Mouse (Mus musculus) liver, embryonic 15.5 days (tissue): ENCODE data around the gene Cgnl1. TPM values are rescaled to one million over a fixed set of nuclear protein-coding genes. Genes with fewer than 3 reads are reported as not detected.

ENCODE experiments used
- ATAC-seq: fragments of 200-750 bp; cut with Nextera tagmentation; 2 replicates; pipeline ENCODE4 v1.8.0; 2017; ENCODE audit warnings: moderate number of reproducible peaks, mild to moderate bottlenecking, moderate library complexity; ENCODE audit not compliant: insufficient read depth
- H3K27ac ChIP-seq: fragments of 300-500 bp; sonication (generic); replicated peaks from 2 replicates; pipeline ENCODE4 v1.5.1; 2015; ENCODE audit warnings: mild to moderate bottlenecking, inconsistent platforms
- H3K27me3 ChIP-seq: fragments of 300-500 bp; sonication (generic); 2 replicates; pipeline ENCODE4 v1.6.1; 2015; ENCODE audit warnings: mild to moderate bottlenecking, inconsistent platforms
- H3K36me3 ChIP-seq: fragments of 300-500 bp; sonication (generic); replicated peaks from 2 replicates; pipeline ENCODE4 v1.6.1; 2015; ENCODE audit warnings: moderate library complexity, mild to moderate bottlenecking, inconsistent platforms
- H3K4me1 ChIP-seq: fragments of 300-500 bp; sonication (generic); replicated peaks from 2 replicates; pipeline ENCODE4 v1.6.1; 2015; ENCODE audit warnings: inconsistent platforms
- H3K4me2 ChIP-seq: fragments of 300-500 bp; sonication (generic); 2 replicates; pipeline ENCODE4 v1.6.1; 2015; ENCODE audit warnings: moderate library complexity, mild to moderate bottlenecking, inconsistent platforms
- H3K4me3 ChIP-seq: fragments of 300-500 bp; sonication (generic); replicated peaks from 2 replicates; pipeline ENCODE4 v1.5.1; 2015; ENCODE audit warnings: mild to moderate bottlenecking, inconsistent platforms
- H3K9ac ChIP-seq: fragments of 300-500 bp; sonication (generic); 2 replicates; pipeline ENCODE4 v1.6.1; 2015; ENCODE audit warnings: moderate library complexity, mild to moderate bottlenecking, inconsistent platforms
- H3K9me3 ChIP-seq: fragments of 300-500 bp; sonication (generic); replicated peaks from 2 replicates; pipeline ENCODE4 v1.6.1; 2016; ENCODE audit warnings: inconsistent platforms
- WGBS: fragments of 180-500 bp; shearing (Covaris S2); methylation state at CpG from one replicate; pipeline ENCODE4 v1.1.7; 2015; ENCODE audit warnings: mixed read lengths; ENCODE audit not compliant: insufficient replicate concordance; 5-methylcytosine and 5-hydroxymethylcytosine counted together
- polyA plus RNA-seq: library from polyadenylated mRNA; unstranded; fragments of >200 nt; fragmentation: Nextera tagmentation; extraction: Ambion mirVana; gene quantifications from 2 replicates; pipeline ENCODE4 v1.2.1, GENCODE M21; 2015

The Cgnl1 gene
- polyA plus RNA-seq, 1 experiment from 2014 or later = 2.0 TPM

DNA sequence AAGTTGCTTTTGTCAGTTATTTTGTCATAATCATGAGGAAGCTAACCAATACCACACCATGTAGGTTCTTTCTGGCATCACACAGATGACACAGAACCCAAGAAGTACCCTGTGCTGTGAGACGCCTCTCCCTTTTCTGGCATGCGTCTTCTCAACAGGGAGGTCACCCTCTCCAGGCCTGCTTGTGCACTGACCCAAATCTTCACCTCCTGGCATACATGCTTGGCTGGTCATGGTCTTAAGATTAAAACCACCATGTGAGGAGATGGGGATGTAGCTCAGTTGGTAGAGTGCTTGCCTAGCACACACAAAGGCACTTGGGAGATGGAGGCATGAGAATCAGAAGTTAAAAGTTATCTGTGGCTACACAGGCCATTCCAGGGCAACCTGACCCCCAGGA, 96.2 kb downstream of the Cgnl1 start:
- Histone ChIP-seq H3K4me3 (no peak overlapping the region), H3K9ac (no peak overlapping the region), H3K27me3 (no peaks in the 10 kb centered on the region), H3K36me3 (no peaks in the 10 kb centered on the region; the same call in 1 of the 2 replicates), H3K27ac (no peak overlapping the region), H3K4me1 (peaks cover 36% of the 10 kb centered on the region), H3K4me2 (no peak overlapping the region), H3K9me3 (no peaks in the 10 kb centered on the region)
- ATAC-seq = no peak
- 73% methylated on average over 2 of the region's 2 CpGs for WGBS

DNA sequence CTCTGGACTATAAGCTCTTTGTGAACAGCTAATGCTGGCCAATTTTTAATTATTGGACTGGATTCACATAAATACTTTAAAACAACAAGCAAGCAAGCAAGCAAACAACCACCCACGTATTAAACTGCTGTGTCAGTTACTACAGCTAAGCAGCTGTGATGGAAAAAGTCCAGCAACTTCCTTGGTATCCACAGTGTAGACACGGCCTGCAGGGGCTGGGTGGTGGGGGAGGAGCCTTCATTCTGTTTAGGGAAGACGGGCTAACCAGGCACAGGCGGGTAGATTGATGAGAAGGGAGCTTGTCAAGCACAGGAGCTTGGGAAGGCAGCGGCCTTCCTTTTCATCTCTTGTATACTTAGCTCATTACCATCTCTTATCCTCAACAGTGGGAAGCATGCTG, 96.9 kb downstream of the Cgnl1 start:
- Histone ChIP-seq H3K27me3 (no peaks in the 10 kb centered on the region), H3K27ac (no peak overlapping the region), H3K4me1 (peaks cover 38% of the 10 kb centered on the region), H3K4me2 (no peak overlapping the region), H3K4me3 (no peak overlapping the region), H3K9ac (no peak overlapping the region), H3K9me3 (no peaks in the 10 kb centered on the region), H3K36me3 (no peaks in the 10 kb centered on the region; the same call in 1 of the 2 replicates)
- ATAC-seq = no peak
- WGBS = 49% methylated on average over 5 of the region's 5 CpGs

DNA sequence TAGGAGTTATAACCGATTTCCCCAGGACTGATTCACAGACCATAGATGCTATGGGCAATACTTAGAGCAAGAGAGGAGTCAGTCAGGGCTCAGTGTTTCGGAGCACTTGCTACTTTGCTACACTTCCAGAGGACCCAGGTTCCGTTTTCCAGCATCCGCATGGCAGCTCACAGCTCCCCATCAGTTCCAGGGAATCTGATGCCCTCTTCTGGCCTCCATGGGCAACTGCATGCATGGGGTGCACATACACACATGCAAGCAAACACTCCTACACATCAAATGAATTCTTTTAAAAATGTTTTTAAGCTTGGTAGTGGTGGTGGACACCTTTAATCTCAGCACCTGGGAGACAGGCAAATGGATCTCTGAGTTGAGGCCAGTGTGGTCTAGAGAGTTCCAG, 98.9 kb downstream of the Cgnl1 start:
- 78% methylated on average over 4 of the region's 4 CpGs for WGBS
- no peak overlapping the region for H3K4me2 ChIP-seq
- H3K27ac ChIP-seq = no peak overlapping the region
- H3K27me3 ChIP-seq = no peaks in the 10 kb centered on the region
- H3K9ac ChIP-seq = no peak overlapping the region
- no peak overlapping the region for H3K4me3 ChIP-seq
- no peaks in the 10 kb centered on the region for H3K9me3 ChIP-seq
- H3K36me3 ChIP-seq = no peaks in the 10 kb centered on the region; the same call in 1 of the 2 replicates
- no peak for ATAC-seq
- H3K4me1 ChIP-seq = peaks cover 39% of the 10 kb centered on the region

DNA sequence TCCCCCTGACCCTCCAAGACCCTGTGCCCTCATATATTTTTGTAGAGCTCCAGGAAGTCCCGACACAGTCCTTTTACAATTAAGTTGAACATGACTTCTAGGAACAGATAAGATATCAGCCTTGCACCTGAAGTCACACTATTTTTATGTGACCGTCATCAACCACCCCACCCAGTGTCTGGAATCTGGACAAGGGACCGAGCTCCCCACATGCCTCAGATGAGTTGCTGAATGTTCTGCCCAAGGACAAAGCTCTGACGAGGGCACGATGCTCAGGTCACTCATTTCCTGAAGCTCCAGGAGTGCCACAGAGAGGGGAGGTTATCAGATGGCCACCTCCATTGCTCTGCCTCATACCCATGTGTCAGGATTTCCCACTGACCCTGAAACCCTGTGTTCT, 100.7 kb downstream of the Cgnl1 start:
- no peak overlapping the region for H3K4me3 ChIP-seq
- no peaks in the 10 kb centered on the region for H3K9me3 ChIP-seq
- no peak for ATAC-seq
- no peak overlapping the region for H3K9ac ChIP-seq
- no peak overlapping the region for H3K4me2 ChIP-seq
- 23% methylated on average over 5 of the region's 5 CpGs for WGBS
- no peaks in the 10 kb centered on the region; the same call in 1 of the 2 replicates for H3K36me3 ChIP-seq
- H3K4me1 ChIP-seq = peaks cover 28% of the 10 kb centered on the region
- H3K27me3 ChIP-seq = no peaks in the 10 kb centered on the region
- no peak overlapping the region for H3K27ac ChIP-seq

DNA sequence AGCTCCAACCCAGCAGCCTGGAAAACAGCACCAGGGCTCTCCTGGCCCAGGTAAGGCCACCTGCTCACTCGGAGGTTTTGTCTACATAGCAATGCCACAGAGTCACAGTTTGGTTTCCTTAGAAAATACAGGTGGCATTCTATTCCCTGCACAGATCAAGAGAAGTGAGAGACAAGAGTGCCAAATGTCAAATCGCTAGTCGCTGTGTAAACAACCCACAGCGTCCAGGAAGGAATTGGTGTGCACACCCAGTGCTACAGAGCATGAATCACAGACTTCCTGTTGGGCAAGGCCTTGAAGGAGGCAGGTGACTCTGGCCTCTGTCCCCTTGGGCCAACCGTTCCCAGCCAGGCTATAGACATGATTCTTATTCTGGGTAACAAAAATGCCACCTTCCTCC, 103.8 kb downstream of the Cgnl1 start:
- Histone ChIP-seq H3K36me3 (no peaks in the 10 kb centered on the region; the same call in 1 of the 2 replicates), H3K27ac (no peak overlapping the region), H3K4me2 (no peak overlapping the region), H3K9ac (no peak overlapping the region), H3K9me3 (no peaks in the 10 kb centered on the region), H3K27me3 (no peaks in the 10 kb centered on the region), H3K4me3 (no peak overlapping the region), H3K4me1 (peaks cover 31% of the 10 kb centered on the region)
- 14% methylated on average over 5 of the region's 5 CpGs for WGBS
- no peak for ATAC-seq

DNA sequence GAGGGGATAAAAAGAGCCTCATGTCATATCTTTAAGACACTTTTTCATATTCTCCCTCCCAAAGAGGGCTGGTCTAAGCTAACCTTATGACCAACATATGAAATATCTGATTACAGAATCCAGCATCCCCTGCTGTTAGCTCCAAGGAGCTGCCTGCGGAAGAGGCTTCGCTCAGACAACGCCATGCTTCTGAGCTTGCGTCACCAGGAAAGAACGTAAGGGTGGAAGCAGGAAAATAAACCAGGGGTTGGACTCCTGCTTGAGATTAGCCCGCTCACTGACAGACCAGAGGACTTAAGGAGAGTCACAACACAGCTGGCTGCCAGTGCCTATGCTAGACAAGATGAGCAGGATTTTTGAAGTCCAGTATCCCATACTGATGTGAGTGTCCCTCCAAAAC, 105.0 kb downstream of the Cgnl1 start:
- H3K4me3 ChIP-seq = no peak overlapping the region
- no peaks in the 10 kb centered on the region for H3K36me3 ChIP-seq
- H3K9ac ChIP-seq = no peak overlapping the region
- no peak overlapping the region for H3K27ac ChIP-seq
- H3K27me3 ChIP-seq = no peaks in the 10 kb centered on the region
- no peak for ATAC-seq
- peaks cover 27% of the 10 kb centered on the region for H3K4me1 ChIP-seq
- WGBS = 69% methylated on average over 6 of the region's 6 CpGs
- no peaks in the 10 kb centered on the region for H3K9me3 ChIP-seq
- H3K4me2 ChIP-seq = no peak overlapping the region

DNA sequence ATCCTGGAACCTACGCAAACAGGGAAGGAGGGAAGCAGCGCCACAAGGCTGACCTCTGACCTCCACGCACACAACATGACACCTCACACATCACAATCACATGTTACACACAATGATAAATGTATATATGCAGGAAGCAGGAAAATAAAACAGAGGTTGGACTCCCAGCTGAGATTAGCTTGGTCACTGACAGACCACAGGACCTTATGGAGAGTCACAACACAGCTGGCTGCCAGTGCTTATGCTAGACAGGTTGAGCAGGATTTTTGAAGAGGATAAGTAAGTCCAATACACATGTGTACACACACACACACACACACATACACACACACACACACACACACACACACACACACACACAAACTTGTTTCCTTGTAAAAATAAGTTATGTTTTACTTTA, 105.9 kb downstream of the Cgnl1 start:
- Histone ChIP-seq H3K4me1 (peaks cover 22% of the 10 kb centered on the region), H3K4me3 (no peak overlapping the region), H3K36me3 (no peaks in the 10 kb centered on the region), H3K9me3 (no peaks in the 10 kb centered on the region), H3K27me3 (no peaks in the 10 kb centered on the region), H3K4me2 (no peak overlapping the region), H3K27ac (no peak overlapping the region), H3K9ac (no peak overlapping the region)
- 71% methylated on average over 3 of the region's 3 CpGs for WGBS
- no peak for ATAC-seq

DNA sequence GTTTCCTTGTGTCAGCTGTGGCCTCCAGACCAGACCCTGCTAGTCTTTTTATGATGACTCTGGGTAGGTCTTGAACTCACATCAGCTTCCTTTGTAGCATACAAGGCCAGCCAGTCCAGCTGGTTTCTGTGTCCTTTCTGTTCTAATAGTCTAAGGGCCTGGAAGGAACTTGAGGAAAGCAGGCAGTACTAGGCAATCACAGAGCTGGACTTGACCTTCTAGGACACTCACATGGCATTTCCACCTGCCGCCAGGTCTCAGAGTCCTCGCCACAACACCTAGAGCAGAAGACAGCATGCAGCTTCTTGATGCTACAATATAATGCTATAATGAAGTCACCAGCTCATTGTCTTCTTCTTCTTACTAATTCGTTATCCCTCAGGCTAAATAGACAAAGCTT, 106.5 kb downstream of the Cgnl1 start:
- WGBS = 65% methylated on average over 3 of the region's 3 CpGs
- H3K27me3 ChIP-seq = no peaks in the 10 kb centered on the region
- ATAC-seq = no peak

DNA sequence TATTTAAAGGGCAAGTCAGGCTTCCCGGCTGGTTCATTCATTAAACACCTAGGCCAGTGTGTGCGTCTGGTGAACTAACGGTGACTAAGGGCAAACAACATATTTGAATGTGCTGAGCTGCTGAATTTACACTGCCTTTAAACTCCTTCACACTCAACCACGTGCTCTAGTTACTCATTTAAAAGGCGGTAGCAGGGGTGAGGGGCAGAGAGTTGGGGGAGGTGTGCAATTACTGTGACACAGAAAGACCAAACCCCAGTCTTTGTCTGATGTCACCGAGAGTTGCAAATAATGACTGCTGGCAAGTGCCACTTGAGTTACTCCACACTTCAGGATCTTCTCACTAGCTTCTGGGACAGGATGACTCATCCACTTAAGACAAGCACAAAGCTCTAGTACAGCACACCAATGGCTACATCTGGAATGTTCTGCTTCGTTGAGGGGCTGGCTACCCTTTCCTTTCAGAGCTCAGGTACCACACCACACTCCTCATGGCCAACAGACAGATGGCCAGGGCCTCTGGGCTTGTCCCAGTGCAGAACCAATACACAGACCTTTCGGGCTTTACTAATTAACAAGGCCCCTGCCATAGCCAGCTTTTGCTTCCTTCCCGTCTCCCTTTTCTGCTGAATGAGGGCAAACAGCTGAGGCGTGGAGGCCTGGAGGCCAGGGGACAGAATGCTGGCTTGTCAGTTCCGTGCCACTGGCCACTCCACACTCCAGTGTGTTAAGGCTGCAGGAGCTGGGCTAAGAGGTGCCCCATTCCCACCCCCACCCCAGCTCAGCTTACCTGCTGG, 107.8 kb downstream of the Cgnl1 start:
- H3K9me3 ChIP-seq = no peaks in the 10 kb centered on the region
- H3K27me3 ChIP-seq = no peaks in the 10 kb centered on the region
- 0 out of 2 replicates have a peak overlapping the region, but pooled peaks have one; percentile 9 for H3K27ac ChIP-seq
- no peaks in the 10 kb centered on the region for H3K36me3 ChIP-seq
- H3K9ac ChIP-seq = no peak overlapping the region
- no peak overlapping the region for H3K4me3 ChIP-seq
- 60% methylated on average over 11 of the region's 11 CpGs for WGBS
- H3K4me2 ChIP-seq = no peak overlapping the region
- peak; percentile 65 for ATAC-seq
- peaks cover 34% of the 10 kb centered on the region for H3K4me1 ChIP-seq

More for the DNA sequence above, 106.5 kb downstream of the Cgnl1 start:
- no peak overlapping the region for H3K9ac ChIP-seq
- no peaks in the 10 kb centered on the region for H3K36me3 ChIP-seq
- H3K9me3 ChIP-seq = no peaks in the 10 kb centered on the region
- H3K4me1 ChIP-seq = peaks cover 23% of the 10 kb centered on the region
- H3K4me2 ChIP-seq = no peak overlapping the region
- no peak overlapping the region for H3K4me3 ChIP-seq
- no peak overlapping the region for H3K27ac ChIP-seq

DNA sequence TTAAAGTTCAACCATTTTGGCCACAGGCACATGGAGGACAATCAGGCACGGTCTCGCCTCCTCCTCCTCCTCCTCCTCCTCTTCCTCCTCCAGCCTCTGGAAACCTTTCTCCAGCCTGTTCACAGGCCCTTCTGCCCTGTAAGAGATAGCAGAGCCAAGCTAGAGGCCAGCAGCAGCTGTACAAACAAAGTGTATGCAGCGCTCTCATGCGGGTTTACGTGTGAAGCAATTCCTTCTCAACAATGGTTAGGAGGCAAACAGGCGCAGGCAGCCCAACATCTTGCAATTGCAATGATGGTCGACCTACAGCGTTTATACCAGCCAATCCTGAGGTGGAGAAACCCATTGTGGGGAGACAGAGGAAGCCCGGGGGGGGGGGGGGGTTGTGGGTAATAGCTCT, 110.9 kb downstream of the Cgnl1 start:
- Histone ChIP-seq H3K27me3 (no peaks in the 10 kb centered on the region), H3K4me3 (no peak overlapping the region), H3K9ac (no peak overlapping the region), H3K27ac (0 out of 2 replicates have a peak overlapping the region, but pooled peaks have one; percentile 15), H3K4me1 (peaks cover 28% of the 10 kb centered on the region), H3K4me2 (no peak overlapping the region), H3K9me3 (no peaks in the 10 kb centered on the region), H3K36me3 (no peaks in the 10 kb centered on the region)
- no peak for ATAC-seq
- 21% methylated on average over 9 of the region's 9 CpGs for WGBS

DNA sequence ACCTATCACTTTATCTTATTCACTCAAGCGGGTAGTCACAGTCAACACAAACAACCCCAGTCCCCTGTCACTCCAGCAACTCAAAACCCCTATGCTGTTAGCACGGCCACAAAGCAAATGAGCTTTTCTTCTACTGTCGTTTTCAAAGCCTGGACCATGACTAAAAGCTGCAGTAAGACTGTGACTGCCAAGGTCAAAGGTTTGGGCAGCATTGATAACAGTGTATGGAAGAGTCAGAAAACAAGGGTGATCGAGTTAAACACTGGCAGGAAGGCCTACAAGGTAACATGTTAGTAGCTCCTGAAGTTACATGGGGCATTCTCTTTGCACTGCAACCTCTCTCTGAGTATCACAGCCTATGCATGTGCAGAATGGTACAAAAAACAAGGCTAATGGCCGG, 111.7 kb downstream of the Cgnl1 start:
- Histone ChIP-seq H3K4me1 (peaks cover 28% of the 10 kb centered on the region), H3K4me3 (no peak overlapping the region), H3K9me3 (no peaks in the 10 kb centered on the region), H3K36me3 (no peaks in the 10 kb centered on the region), H3K9ac (no peak overlapping the region), H3K27me3 (no peaks in the 10 kb centered on the region), H3K27ac (0 out of 2 replicates have a peak overlapping the region, but pooled peaks have one; percentile 15), H3K4me2 (no peak overlapping the region)
- 38% methylated on average over 5 of the region's 5 CpGs for WGBS
- ATAC-seq = no peak

DNA sequence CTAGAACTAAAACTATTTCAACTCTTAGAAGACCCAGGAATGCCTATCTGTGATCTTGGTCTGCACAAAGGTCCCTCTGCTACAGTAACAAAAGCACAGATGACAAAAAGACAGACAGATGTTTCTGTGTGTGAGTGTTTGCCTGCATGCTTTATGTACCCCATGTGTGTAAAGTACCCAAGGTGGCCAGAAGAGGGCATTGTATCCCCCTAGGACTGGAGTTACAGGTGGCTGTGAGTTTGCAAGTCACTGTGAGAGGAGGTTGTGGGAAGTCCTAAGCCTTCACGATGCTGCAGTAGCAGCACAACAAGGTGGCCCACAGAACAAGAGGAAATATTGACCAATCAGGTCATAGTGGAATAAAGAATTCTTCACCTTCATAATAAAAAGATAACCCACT, 114.2 kb downstream of the Cgnl1 start:
- H3K4me1 ChIP-seq = peaks cover 19% of the 10 kb centered on the region
- H3K27ac ChIP-seq = no peak overlapping the region
- 65% methylated on average over 1 of the region's 1 CpGs for WGBS
- no peaks in the 10 kb centered on the region for H3K27me3 ChIP-seq
- no peaks in the 10 kb centered on the region for H3K9me3 ChIP-seq
- H3K36me3 ChIP-seq = no peaks in the 10 kb centered on the region
- H3K9ac ChIP-seq = no peak overlapping the region
- H3K4me3 ChIP-seq = no peak overlapping the region
- H3K4me2 ChIP-seq = no peak overlapping the region
- ATAC-seq = no peak
